Mouse (Mus musculus): ENCODE results near the gene Ski. TPM values are rescaled to one million over a fixed set of nuclear protein-coding genes. Genes with fewer than 3 reads are reported as not detected.

Ski gene
- total and polyA plus RNA-seq, 2 experiments from 2014 or later = 8.4 to 63.1 TPM

DNA sequence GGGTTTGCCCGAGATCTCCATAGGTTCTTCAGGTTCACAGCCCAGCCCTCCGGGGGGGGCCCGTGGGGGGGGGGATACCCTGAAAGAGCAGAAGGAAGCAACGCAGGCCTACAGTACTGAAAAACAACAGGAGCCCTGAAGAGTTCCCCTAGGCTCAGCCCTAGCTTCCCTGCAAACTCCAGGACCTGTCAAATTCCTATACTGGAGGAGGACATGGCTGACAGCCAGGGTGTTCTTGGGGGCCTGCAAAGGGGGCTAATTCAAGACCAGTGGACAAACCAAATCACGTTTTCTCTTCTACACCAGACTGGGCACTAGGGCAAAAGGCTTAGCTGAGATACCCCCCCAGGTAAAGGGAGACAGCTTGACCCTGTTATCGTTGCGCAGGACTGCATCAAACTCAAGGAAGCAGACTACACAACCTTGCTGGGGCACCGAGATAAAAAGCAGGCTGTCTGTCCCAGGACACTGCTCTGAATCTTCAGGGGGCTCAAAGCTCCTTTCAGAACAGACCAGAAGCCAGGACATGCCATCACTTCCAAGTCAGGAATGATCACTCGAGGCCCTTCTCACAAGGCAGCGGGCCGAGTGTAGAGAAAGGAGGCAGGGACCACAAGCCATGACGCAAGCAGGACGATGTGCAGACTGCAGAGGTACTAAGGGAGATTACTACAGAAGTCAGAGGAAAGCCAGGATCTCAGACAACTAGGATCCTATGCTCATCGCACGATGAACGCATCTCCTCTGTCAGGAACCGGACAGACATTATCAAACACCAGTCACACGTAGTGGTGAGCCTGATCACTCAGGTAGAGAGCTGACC is 37.9 kb downstream of the Ski start:
- Histone ChIP-seq H3K4me3 (ENCODE audit: low read depth, low read length) (no peak overlapping the region), H3K27ac (ENCODE audit: low read depth, low read length) (no peak overlapping the region), H3K9ac (replicated peaks; ENCODE audit: low read length, poor library complexity, severe bottlenecking) (no peak overlapping the region), H3K9me3 (ENCODE audit: low read length) (no peaks in the 10 kb centered on the region), H3K4me2 (ENCODE audit: low read depth, low read length, poor library complexity, severe bottlenecking) (no peak overlapping the region), H3K36me3 (ENCODE audit: insufficient read depth, low read length) (no peaks in the 10 kb centered on the region), H3K4me1 (ENCODE audit: insufficient read depth, low read length) (peaks cover 3% of the 10 kb centered on the region; the same call in 1 of the 2 replicates), H3K27me3 (ENCODE audit: insufficient read depth, low read length) (no peaks in the 10 kb centered on the region)
- ATAC-seq (ENCODE audit: low FRiP score) (no peak), DNase-seq (ENCODE audit: low spot score) (no peak)
- WGBS = 74% methylated on average over 18 of the region's 18 CpGs
- no peak for TF ChIP-seq CTCF (IDR thresholded peaks at IDR 0.05)

DNA sequence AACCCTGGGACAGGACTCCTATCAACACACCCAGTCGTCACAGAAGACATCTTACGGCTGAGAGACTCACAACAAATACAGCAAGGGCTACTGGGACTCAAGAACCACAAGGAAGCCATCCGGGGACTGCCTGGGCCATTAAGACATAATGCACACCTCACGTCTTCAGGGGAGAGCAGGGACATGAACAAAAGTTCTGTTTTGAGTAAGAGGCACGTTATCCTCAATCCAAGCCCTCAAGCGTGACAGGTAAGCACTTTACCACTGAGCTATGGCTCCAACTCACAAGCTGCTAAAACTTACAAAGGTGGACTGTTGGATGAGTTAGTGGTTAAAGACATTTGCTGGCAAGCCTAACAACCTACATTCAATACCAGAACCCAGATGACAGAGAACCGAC is 39.2 kb downstream of the Ski start:
- DNase-seq (ENCODE audit: low spot score) = no peak
- peaks cover 12% of the 10 kb centered on the region for H3K4me1 ChIP-seq (ENCODE audit: insufficient read depth, low read length)
- 86% methylated on average over 7 of the region's 7 CpGs for WGBS

DNA sequence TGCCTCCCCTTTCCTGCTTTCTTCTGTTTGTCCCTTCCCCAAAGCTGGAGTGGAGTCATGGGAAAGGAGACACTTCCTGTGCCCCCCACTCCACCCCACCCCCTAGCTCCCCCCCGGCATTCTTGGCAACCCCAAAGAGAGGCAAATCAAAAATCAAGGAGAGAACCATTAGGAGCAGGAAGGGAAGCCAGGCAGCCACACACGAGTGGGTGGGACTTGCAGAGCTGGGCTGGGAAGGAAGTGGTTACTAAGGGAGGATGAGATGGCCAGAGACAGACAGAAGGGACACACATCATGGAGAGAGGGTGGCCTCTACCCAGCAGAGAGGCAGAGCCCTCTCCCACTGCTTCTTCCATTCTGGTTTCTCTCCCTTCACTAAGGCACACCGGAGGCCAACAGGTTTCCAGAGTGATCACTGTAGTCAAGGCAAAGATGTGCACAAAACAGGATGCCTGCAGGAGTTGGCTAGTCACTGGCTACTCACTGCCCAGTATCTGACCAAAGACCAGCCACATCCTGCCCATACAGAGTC is 43.3 kb downstream of the Ski start:
- H3K4me1 ChIP-seq (ENCODE audit: insufficient read depth, low read length) = peaks cover 28% of the 10 kb centered on the region
- no peak overlapping the region for H3K9ac ChIP-seq (replicated peaks; ENCODE audit: low read length, poor library complexity, severe bottlenecking)
- no peak for TF ChIP-seq CTCF (IDR thresholded peaks at IDR 0.05)
- ATAC-seq (ENCODE audit: low FRiP score) (no peak), DNase-seq (ENCODE audit: low spot score) (no peak)
- H3K27me3 ChIP-seq (ENCODE audit: insufficient read depth, low read length) = no peaks in the 10 kb centered on the region
- no peaks in the 10 kb centered on the region for H3K36me3 ChIP-seq (ENCODE audit: insufficient read depth, low read length)
- H3K27ac ChIP-seq (ENCODE audit: low read depth, low read length) = peak overlapping the region; percentile 73
- no peaks in the 10 kb centered on the region for H3K9me3 ChIP-seq (ENCODE audit: low read length)
- no peak overlapping the region for H3K4me3 ChIP-seq (ENCODE audit: low read depth, low read length)
- WGBS = 39% methylated on average over 3 of the region's 3 CpGs
- no peak overlapping the region for H3K4me2 ChIP-seq (ENCODE audit: low read depth, low read length, poor library complexity, severe bottlenecking)

More for the DNA sequence above, 39.2 kb downstream of the Ski start:
- Histone ChIP-seq H3K4me2 (ENCODE audit: low read depth, low read length, poor library complexity, severe bottlenecking) (no peak overlapping the region), H3K27me3 (ENCODE audit: insufficient read depth, low read length) (no peaks in the 10 kb centered on the region), H3K36me3 (ENCODE audit: insufficient read depth, low read length) (no peaks in the 10 kb centered on the region), H3K9me3 (ENCODE audit: low read length) (no peaks in the 10 kb centered on the region), H3K4me3 (ENCODE audit: low read depth, low read length) (no peak overlapping the region), H3K27ac (ENCODE audit: low read depth, low read length) (no peak overlapping the region), H3K9ac (replicated peaks; ENCODE audit: low read length, poor library complexity, severe bottlenecking) (no peak overlapping the region)
- no peak for TF ChIP-seq CTCF (IDR thresholded peaks at IDR 0.05)
- ATAC-seq (ENCODE audit: low FRiP score) = no peak

DNA sequence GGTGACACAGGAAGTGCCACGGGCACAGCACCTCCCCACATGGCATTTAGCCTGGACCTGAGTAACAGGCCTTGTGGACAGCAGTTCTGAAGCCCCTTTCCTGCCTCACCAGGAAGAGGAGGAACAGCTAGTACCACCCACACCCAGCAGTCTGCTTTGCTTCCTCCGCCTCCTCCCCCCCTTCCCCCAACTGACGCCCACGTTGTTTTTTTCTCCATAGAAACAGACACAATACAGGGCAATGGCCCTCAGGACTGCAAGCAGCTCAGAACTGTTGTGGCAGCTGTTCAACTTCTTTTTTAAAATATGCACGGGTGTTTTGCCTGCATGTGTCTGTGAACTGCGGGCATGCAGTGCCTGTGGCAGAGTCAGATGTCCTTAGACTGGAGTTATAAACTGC is 44.1 kb downstream of the Ski start:
- peaks cover 36% of the 10 kb centered on the region for H3K4me1 ChIP-seq (ENCODE audit: insufficient read depth, low read length)
- peak; percentile 64 for ATAC-seq (ENCODE audit: low FRiP score)

DNA sequence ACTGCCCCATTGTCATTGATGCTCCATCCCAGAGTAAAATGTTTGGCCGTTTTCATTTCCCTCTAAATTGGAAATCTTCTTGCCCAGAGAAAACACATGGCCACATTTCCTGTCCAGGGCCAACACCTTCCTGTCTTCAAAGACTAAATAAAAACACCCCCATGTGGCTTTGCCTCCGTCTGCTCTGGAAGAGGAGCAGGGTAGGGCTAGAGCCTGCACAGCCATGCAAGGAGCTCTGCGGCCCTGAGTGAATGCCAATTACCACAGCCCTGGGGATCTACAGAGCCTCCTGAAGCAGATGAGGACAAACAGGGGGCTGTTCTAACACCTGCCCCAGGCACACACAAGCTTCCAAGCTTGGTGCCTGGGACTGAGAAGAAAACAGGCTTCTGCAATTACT is 46.2 kb downstream of the Ski start:
- Histone ChIP-seq H3K4me1 (ENCODE audit: insufficient read depth, low read length) (peaks cover 56% of the 10 kb centered on the region), H3K4me3 (ENCODE audit: low read depth, low read length) (no peak overlapping the region), H3K27ac (ENCODE audit: low read depth, low read length) (no peak overlapping the region), H3K9ac (replicated peaks; ENCODE audit: low read length, poor library complexity, severe bottlenecking) (no peak overlapping the region), H3K27me3 (ENCODE audit: insufficient read depth, low read length) (no peaks in the 10 kb centered on the region), H3K36me3 (ENCODE audit: insufficient read depth, low read length) (no peaks in the 10 kb centered on the region), H3K9me3 (ENCODE audit: low read length) (no peaks in the 10 kb centered on the region), H3K4me2 (ENCODE audit: low read depth, low read length, poor library complexity, severe bottlenecking) (no peak overlapping the region)
- ATAC-seq (ENCODE audit: low FRiP score) = no peak
- 51% methylated on average over 3 of the region's 3 CpGs for WGBS
- DNase-seq (ENCODE audit: low spot score) = no peak
- no peak for TF ChIP-seq CTCF (IDR thresholded peaks at IDR 0.05)

More for the DNA sequence above, 44.1 kb downstream of the Ski start:
- WGBS = 3% methylated on average over 6 of the region's 6 CpGs
- no peaks in the 10 kb centered on the region for H3K36me3 ChIP-seq (ENCODE audit: insufficient read depth, low read length)
- H3K4me3 ChIP-seq (ENCODE audit: low read depth, low read length) = no peak overlapping the region
- H3K27ac ChIP-seq (ENCODE audit: low read depth, low read length) = peak overlapping the region; percentile 73
- H3K4me2 ChIP-seq (ENCODE audit: low read depth, low read length, poor library complexity, severe bottlenecking) = peak overlapping the region; percentile 9; the same call in 1 of the 2 replicates
- no peak overlapping the region for H3K9ac ChIP-seq (replicated peaks; ENCODE audit: low read length, poor library complexity, severe bottlenecking)
- H3K9me3 ChIP-seq (ENCODE audit: low read length) = no peaks in the 10 kb centered on the region
- no peaks in the 10 kb centered on the region for H3K27me3 ChIP-seq (ENCODE audit: insufficient read depth, low read length)
- DNase-seq (ENCODE audit: low spot score) = peak; percentile 66
- TF ChIP-seq CTCF (IDR thresholded peaks at IDR 0.05) = no peak

All from midbrain, postnatal 0 days (tissue).